Mouse (Mus musculus): Measurements from ENCODE around the gene Ghsr. TPM values are rescaled to one million over a fixed set of nuclear protein-coding genes. Genes with fewer than 3 reads are reported as not detected.

Ghsr gene
- total and polyA plus RNA-seq, 3 experiments, result not detected

GRCm38 (mm10) chr3:27424049-27424667 lies 53.0 kb downstream of the Ghsr start:
- no peaks in the 10 kb centered on the region for H3K9me3 ChIP-seq (replicated peaks; ENCODE audit: low read length)
- no peak overlapping the region for H3K4me3 ChIP-seq (replicated peaks in 1 of 3; ENCODE audit: low read depth in 2 of 3, low read length in 2 of 3, poor library complexity in 1 of 3)
- H3K79me2 ChIP-seq (replicated peaks; ENCODE audit: control insufficient read depth, extremely low read depth, insufficient read depth, poor library complexity, severe bottlenecking), result no peaks in the 10 kb centered on the region
- no peak overlapping the region for H3K4me2 ChIP-seq (ENCODE audit: insufficient read depth, low read depth, poor library complexity, severe bottlenecking)
- no peaks in the 10 kb centered on the region for H3K36me3 ChIP-seq (replicated peaks in 1 of 2; ENCODE audit: control insufficient read depth in 1 of 2, insufficient read depth in 1 of 2, low read length in 1 of 2)
- dilution Hi-C loops (cut with MboI; ENCODE audit: extremely low pct_ligation_motif_present, extremely low pct_unique_long_range_greater_than_20kb, low sequenced_read_pairs), result no loop called here
- in situ Hi-C loops (cut with MboI; ENCODE audit: low pct_ligation_motif_present, low pct_unique_long_range_greater_than_20kb, low sequenced_read_pairs), result no loop called here
- no peak overlapping the region for H3K9ac ChIP-seq (ENCODE audit: insufficient read depth, low read depth)
- no peaks in the 10 kb centered on the region for H3K27me3 ChIP-seq (replicated peaks)
- no peak for DNase-seq (ENCODE audit: extremely low read depth)
- H3K27ac ChIP-seq (ENCODE audit: insufficient read depth, low read depth), result no peak overlapping the region
- peaks cover 16 to 43% of the 10 kb centered on the region in 2 experiments for H3K4me1 ChIP-seq (ENCODE audit: control insufficient read depth in 1 of 2, insufficient read depth in 2 of 2)
- no peak for TF ChIP-seq USF2 (conservative IDR thresholded peaks at IDR 0.05; ENCODE audit: low read depth, low read length)

- Histone ChIP-seq H3K27ac (ENCODE audit: insufficient read depth, low read depth) (no peak overlapping the region), H3K4me1 (ENCODE audit: control insufficient read depth in 1 of 2, insufficient read depth in 2 of 2) (peaks cover 6 to 24% of the 10 kb centered on the region in 2 experiments), H3K4me3 (replicated peaks in 1 of 3; ENCODE audit: low read depth in 2 of 3, low read length in 2 of 3, poor library complexity in 1 of 3) (no peak overlapping the region), H3K79me2 (replicated peaks; ENCODE audit: control insufficient read depth, extremely low read depth, insufficient read depth, poor library complexity, severe bottlenecking) (no peaks in the 10 kb centered on the region), H3K9ac (ENCODE audit: insufficient read depth, low read depth) (no peak overlapping the region), H3K27me3 (replicated peaks) (no peaks in the 10 kb centered on the region), H3K36me3 (replicated peaks in 1 of 2; ENCODE audit: control insufficient read depth in 1 of 2, insufficient read depth in 1 of 2, low read length in 1 of 2) (no peaks in the 10 kb centered on the region), H3K4me2 (ENCODE audit: insufficient read depth, low read depth, poor library complexity, severe bottlenecking) (no peak overlapping the region), H3K9me3 (replicated peaks; ENCODE audit: low read length) (no peaks in the 10 kb centered on the region)
- in situ Hi-C loops (cut with MboI; ENCODE audit: low pct_ligation_motif_present, low pct_unique_long_range_greater_than_20kb, low sequenced_read_pairs), result no loop called here
- dilution Hi-C loops (cut with MboI; ENCODE audit: extremely low pct_ligation_motif_present, extremely low pct_unique_long_range_greater_than_20kb, low sequenced_read_pairs), result no loop called here
- TF ChIP-seq CTCF (conservative IDR thresholded peaks at IDR 0.05 in 1 of 2, IDR thresholded peaks at IDR 0.05 in 1 of 2; ENCODE audit: low read depth in 2 of 2, low read length in 2 of 2) (no peak), PAX5 (IDR thresholded peaks at IDR 0.05; ENCODE audit: low read length) (no peak), ZKSCAN1 (IDR thresholded peaks at IDR 0.05; ENCODE audit: borderline replicate concordance, low read depth, low read length) (no peak), SMC3 (IDR thresholded peaks at IDR 0.05; ENCODE audit: low read depth, low read length) (no peak), NELFE (IDR thresholded peaks at IDR 0.05; ENCODE audit: low read depth, low read length) (no peak), MYC (IDR thresholded peaks at IDR 0.05; ENCODE audit: low read depth, low read length) (no peak)
- no peak for DNase-seq (ENCODE audit: extremely low read depth)
Measured at GRCm38 (mm10) chr3:27427406-27427805, 56.3 kb downstream of the Ghsr start.

Other genes starting within 250 kb of the Ghsr start
- gene Ect2, start 217.5 kb upstream of the Ghsr start, total RNA-seq (2012; rRNA removed), result 29.9 and 31.8 TPM in 2 replicates
- 38.9 and 50.4 TPM in 2 replicates for gene Ect2, start 217.5 kb upstream of the Ghsr start, total RNA-seq (2014; rRNA removed)
- gene Ect2, start 217.5 kb upstream of the Ghsr start, polyA plus RNA-seq (2012; ENCODE audit: insufficient read length, low read depth), result 32.5 and 36.7 TPM in 2 replicates
- 8.5 and 9.1 TPM in 2 replicates for gene Nceh1, start 188.4 kb upstream of the Ghsr start, total RNA-seq (2012; rRNA removed)
- 11.8 and 12.3 TPM in 2 replicates for gene Nceh1, start 188.4 kb upstream of the Ghsr start, total RNA-seq (2014; rRNA removed)
- 8.1 and 9.2 TPM in 2 replicates for gene Nceh1, start 188.4 kb upstream of the Ghsr start, polyA plus RNA-seq (2012; ENCODE audit: insufficient read length, low read depth)
- 0.17 TPM in 2 replicates for gene Tnfsf10, start 54.3 kb upstream of the Ghsr start, total RNA-seq (2012; rRNA removed)
- 1.0 TPM in 2 replicates for gene Tnfsf10, start 54.3 kb upstream of the Ghsr start, total RNA-seq (2014; rRNA removed)
- 0.69 and 0.79 TPM in 2 replicates for gene Tnfsf10, start 54.3 kb upstream of the Ghsr start, polyA plus RNA-seq (2012; ENCODE audit: insufficient read length, low read depth)

All from CH12.LX (cell line).